Mouse (Mus musculus): ENCODE results near the gene Zscan29. TPM values are rescaled to one million over a fixed set of nuclear protein-coding genes. Genes with fewer than 3 reads are reported as not detected.
A peak's percentile ranks its signal among the peaks of the same experiment; 100 is the strongest.
"Not testable (repeated sequence)": the region's sequence is repeated elsewhere in the genome, so short reads cannot be mapped to it uniquely, and the experiment has no call there.

Gene Zscan29
- total RNA-seq, 1 experiment from 2014 or later, result 25.3 TPM

DNA sequence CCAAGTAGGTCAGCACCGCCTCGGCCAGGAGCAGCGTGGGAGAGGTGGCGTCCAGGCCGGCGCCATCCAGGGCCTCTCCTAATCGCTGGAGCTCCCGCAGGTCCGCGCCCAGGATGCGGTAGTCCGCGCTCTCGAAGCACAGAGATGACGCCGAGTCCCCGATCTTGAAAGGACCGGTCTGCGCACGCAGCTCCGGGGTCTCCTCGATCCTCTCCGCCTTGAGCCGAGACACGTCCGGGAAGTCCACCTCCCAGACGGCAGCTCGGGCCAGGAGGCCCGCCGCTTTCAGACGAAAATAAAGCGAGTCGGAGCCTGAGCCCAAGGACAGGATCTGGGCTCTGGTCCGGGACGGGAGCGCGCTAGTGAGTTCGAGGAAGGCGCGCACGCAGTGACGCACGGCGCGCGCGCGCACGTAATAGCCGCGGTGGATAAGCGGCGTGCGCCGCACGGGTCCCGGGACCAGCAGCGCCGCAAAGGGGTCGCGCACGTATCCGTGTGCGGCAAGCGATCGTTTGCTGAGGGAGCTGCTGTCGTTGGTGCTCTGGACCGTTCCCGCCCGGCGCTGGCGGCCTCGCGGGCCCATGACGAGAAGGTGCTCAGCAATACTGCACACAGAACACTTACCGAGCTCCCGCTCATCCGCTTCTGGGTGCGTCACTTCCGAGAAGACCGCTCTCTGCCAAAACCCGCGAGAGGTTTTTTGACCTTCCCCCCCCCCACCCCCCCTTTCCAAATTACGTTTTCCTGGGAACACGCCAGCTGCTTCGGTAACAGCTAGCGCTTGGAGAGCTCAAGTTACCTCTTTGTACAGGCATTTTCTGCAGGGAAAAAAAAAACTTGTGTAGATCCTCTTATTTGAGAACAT, 30.7 kb downstream of the Zscan29 start, which contains the start of the genes Adal and Lcmt2:
TSS of gene Adal (plus strand) at position 411 of the 865 bp plus-strand sequence.
TSS of gene Lcmt2 (minus strand) at position 636 of the 865 bp plus-strand sequence.
- peak; percentile 81 for ATAC-seq (replicated peaks; ENCODE audit: insufficient number of reproducible peaks, low FRiP score, low TSS enrichment, poor library complexity, severe bottlenecking)

DNA sequence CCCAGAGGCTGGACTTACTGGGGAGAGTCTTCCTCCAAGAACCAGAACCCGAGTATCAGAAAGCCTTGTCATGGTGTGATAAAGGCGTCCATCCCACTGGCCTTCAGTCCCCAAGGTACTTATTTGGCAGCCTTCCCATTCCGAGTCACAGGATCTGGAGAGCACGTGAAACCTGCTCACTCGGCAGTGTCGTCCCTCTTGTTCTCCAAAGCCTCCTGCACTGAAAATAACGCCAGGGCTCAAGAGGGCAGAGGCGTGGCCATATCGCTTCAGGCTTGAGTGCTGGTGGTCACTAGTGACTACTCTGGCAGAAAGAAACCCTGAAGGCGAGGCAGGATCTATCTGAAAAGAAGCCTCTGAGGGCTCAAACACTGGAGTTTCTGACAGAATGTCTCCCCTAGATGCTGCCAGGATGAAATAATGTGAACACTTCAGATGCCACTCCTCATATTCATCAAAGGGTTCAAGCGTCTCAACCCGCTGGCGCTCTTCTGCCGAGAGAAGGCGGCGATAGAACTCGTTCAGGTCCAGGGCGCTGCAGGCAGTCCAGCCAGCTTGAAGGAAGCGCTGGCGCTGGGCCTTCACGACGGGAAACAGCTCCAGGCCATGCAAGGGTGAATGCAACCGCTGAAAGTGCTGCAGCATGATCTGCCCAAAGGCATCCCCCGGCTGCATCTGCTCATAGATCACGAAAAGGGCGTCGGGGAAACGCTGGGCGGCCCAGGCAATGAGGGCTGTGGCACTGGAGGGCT, 31.5 kb downstream of the Zscan29 start:
- ATAC-seq (replicated peaks; ENCODE audit: insufficient number of reproducible peaks, low FRiP score, low TSS enrichment, poor library complexity, severe bottlenecking), result peak; percentile 32

DNA sequence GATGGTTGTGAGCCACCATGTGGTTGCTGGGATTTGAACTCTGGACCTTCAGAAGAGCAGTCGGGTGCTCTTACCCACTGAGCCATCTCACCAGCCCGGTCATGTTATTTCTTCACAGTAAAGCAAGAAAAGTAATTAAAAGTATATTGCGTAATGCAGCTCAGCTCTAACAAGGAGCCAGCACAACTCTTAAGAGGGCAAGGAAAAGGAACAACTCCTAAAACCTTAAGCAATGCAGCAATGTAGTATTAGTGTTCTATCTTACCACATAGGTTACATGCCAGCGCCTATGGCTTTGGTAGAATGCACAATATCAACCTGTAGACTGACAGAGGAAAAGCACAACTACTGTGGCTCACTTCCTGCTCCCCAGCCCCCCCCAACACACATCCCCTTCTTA, 33.6 kb downstream of the Zscan29 start:
- no peak for ATAC-seq (replicated peaks; ENCODE audit: insufficient number of reproducible peaks, low FRiP score, low TSS enrichment, poor library complexity, severe bottlenecking)

DNA sequence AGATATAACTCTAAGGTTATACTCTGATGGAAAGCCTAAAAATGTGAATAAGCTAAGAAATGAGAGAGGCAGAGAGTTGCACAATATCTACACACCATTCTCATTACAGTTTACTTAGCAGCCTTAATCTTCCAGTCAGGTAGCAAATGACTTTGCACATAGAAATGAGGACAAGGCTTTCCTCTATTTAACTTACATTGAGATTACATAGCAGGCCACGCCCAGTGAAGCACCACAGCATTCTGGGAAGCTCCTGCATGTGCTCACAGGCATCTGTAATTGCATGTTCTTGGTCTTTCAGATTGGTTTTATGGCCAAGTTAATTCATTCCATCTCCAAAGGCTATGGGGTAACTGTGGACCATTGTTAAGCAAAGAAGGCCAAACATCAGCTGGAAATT, 38.1 kb downstream of the Zscan29 start:
- ATAC-seq (replicated peaks; ENCODE audit: insufficient number of reproducible peaks, low FRiP score, low TSS enrichment, poor library complexity, severe bottlenecking), result no peak

DNA sequence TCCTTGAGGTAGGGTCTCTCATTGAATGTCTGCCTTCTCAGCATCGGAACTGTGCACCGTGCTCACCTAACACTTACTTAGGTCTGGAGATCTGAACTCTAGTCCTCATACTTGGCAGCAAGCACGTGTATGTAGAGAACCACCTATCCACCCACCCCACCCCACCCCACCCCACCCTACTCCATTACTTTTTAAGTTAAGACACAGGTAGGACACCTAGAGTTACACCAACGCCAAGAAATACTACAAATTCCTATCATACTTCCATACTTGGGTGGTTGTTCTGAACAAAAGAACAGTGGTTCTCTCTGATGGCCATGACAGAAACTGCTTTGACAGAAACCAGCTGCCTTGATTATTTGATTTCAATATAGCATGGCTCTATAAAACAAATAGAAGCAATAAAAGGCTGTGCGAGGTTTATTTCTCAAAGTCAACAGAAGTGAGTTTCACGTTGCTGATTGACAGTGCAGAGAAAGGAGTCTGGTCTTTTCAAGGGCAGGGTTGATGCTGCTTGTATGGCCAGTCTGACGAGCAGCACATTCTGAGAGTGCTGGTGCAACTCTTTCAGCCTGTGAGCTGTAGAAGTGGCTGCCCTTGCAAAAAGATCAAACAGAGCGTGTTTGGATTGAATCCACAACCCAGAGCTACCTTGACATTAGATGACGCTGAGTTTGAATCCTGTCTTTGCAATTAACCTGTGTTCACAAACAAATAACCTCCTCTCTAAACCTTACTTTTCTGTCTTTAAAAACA, 41.9 kb downstream of the Zscan29 start:
- ATAC-seq (replicated peaks; ENCODE audit: insufficient number of reproducible peaks, low FRiP score, low TSS enrichment, poor library complexity, severe bottlenecking), result no peak

DNA sequence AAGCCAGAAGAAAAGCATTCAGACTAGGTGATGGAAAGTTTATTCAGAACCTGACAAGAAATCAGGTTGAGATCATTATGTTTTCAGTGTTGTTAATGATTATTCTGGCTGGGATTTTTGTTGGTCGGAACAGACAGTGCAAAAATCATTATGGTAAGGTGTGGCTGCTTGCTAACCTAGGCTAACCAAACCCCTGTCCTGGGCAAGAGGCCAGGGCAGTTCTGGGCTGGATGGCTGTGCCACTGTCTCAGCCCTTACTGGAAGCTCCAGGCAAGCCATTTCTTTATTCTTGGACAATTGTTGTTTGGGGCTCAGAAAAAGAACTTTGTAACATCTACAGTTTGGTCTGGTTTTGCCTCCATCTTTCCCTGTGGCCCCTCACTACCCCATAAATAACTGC, 43.4 kb downstream of the Zscan29 start:
- no peak for ATAC-seq (replicated peaks; ENCODE audit: insufficient number of reproducible peaks, low FRiP score, low TSS enrichment, poor library complexity, severe bottlenecking)

DNA sequence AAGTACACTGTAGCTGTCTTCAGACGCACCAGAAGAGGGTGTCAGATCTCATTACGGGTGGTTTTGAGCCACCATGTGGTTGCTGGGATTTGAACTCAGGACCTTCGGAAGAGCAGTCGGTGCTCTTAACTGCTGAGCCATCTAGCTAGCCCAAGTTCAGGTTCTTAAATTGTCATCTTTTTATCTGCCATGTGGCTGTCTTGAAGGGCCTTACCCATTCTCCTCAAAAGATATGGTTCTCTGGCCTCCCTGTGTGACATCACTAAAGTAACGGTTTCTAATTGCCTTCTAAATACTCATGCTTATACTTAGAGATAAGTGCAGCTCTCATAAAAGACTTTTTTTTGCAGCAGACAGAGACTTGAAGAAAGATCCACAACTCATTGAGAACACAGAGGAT, 44.6 kb downstream of the Zscan29 start:
- ATAC-seq (replicated peaks; ENCODE audit: insufficient number of reproducible peaks, low FRiP score, low TSS enrichment, poor library complexity, severe bottlenecking), result not testable (repeated sequence)

DNA sequence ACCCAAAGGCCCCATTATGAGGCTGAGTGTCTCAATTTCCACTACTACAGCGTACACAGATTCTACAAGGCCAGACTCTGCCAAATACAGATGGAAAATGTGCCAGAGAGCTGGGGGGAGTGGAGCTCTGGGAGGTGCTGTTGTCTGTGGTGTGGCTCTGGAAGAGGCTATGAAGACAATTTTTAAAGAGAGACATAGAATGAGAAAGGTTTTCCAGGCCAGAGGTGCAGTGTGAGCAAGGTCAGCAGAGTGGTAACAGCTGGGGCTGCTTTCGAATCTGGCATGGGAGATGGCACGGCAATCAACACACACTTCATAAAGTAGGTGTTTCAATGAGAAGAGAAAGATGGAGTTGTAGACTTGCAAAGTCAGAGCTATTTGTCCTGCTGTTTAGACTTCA, 51.7 kb downstream of the Zscan29 start:
- no peak for ATAC-seq (replicated peaks; ENCODE audit: insufficient number of reproducible peaks, low FRiP score, low TSS enrichment, poor library complexity, severe bottlenecking)

DNA sequence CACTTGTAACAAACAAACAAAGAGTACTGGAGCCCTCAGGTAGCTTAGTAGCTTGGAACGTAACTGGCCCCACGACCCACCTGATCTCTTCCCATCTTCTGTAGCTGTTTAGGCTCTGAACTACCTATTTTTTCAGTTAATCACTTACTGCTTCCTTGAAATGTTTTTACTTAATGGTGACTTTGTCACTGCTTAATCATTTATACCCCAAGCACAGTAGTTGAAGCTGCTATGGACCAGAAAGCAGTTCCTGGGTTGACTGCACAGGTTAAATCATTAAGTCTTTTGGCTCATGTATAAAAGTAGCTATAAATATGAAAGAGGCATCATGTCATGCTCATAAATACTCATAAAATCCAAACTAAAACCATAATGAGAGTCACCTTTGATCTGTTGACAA, 55.5 kb downstream of the Zscan29 start:
- ATAC-seq (replicated peaks; ENCODE audit: insufficient number of reproducible peaks, low FRiP score, low TSS enrichment, poor library complexity, severe bottlenecking), result no peak

DNA sequence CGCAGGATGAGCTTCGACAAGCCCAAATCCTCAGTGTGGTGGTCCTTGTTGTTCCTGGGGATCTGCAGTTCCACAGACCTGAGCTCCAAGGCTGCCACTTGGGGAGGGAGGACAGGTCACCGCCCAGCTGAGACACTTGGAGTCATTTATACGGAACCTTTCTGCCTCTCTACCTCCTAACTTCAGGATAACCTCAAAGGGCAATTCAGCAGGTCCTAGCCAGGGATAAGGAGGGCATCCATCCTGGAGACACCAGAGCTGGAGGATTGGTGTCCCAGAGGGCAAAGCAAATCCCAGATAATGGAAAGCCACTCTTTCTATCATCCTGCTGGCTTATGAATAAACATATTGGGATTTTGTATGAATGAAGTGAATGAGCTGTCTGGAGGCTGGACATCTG, 61.2 kb downstream of the Zscan29 start, which contains the start of gene Tgm7:
TSS of gene Tgm7 (minus strand) at position 101 of the 400 bp plus-strand sequence.
- ATAC-seq (replicated peaks; ENCODE audit: insufficient number of reproducible peaks, low FRiP score, low TSS enrichment, poor library complexity, severe bottlenecking), result no peak

Other genes with a start within 250 kb of the Zscan29 start
- 32.3 to 53.2 TPM (median 47.1 TPM) in 3 replicates for gene Ubr1, start 200.4 kb downstream of the Zscan29 start, total RNA-seq (2017)
- gene Tmem62, start 194.1 kb downstream of the Zscan29 start, total RNA-seq (2017), result 16.0 to 46.7 TPM (median 32.7 TPM) in 3 replicates
- gene Ccndbp1, start 162.7 kb downstream of the Zscan29 start, total RNA-seq (2017), result 110 to 130 TPM (median 125 TPM) in 3 replicates
- 0.87 to 2.1 TPM (median 2.0 TPM) in 3 replicates for gene Epb42, start 134.1 kb downstream of the Zscan29 start, total RNA-seq (2017)
- not detected in 3 replicates for gene Tgm5, start 85.3 kb downstream of the Zscan29 start, total RNA-seq (2017)
- not detected in 3 replicates for gene Tgm7, start 61.3 kb downstream of the Zscan29 start, total RNA-seq (2017)
- gene Adal, start 30.7 kb downstream of the Zscan29 start, total RNA-seq (2017), result 6.5 to 11.1 TPM (median 8.5 TPM) in 3 replicates
- gene Lcmt2, start 30.5 kb downstream of the Zscan29 start, total RNA-seq (2017), result 5.1 to 10.4 TPM (median 6.0 TPM) in 3 replicates
- gene Tubgcp4, start 471 bp downstream of the Zscan29 start, total RNA-seq (2017), result 40.1 to 81.9 TPM (median 46.5 TPM) in 3 replicates
- 15.8 to 38.3 TPM (median 16.2 TPM) in 3 replicates for gene Trp53bp1, start 100.3 kb upstream of the Zscan29 start, total RNA-seq (2017)
- gene Map1a, start 118.5 kb upstream of the Zscan29 start, total RNA-seq (2017), result 0.10 TPM in 1 of 3 replicates, not detected in the others
- 5.3 to 11.2 TPM (median 8.9 TPM) in 3 replicates for gene Ppip5k1, start 184.3 kb upstream of the Zscan29 start, total RNA-seq (2017)
- not detected in 3 replicates for gene Ckmt1, start 186.6 kb upstream of the Zscan29 start, total RNA-seq (2017)
- gene Strc, start 216.0 kb upstream of the Zscan29 start, total RNA-seq (2017), result not detected in 3 replicates
- 151 to 226 TPM (median 182 TPM) in 3 replicates for gene Pdia3, start 242.7 kb upstream of the Zscan29 start, total RNA-seq (2017)
- 2.6 to 2.7 TPM in 2 of 3 replicates, not detected in the other for gene Catsper2, start 242.7 kb upstream of the Zscan29 start, total RNA-seq (2017)

All from monocyte, adult 5-6 weeks (primary cell).